In the genomic region with DNA sequence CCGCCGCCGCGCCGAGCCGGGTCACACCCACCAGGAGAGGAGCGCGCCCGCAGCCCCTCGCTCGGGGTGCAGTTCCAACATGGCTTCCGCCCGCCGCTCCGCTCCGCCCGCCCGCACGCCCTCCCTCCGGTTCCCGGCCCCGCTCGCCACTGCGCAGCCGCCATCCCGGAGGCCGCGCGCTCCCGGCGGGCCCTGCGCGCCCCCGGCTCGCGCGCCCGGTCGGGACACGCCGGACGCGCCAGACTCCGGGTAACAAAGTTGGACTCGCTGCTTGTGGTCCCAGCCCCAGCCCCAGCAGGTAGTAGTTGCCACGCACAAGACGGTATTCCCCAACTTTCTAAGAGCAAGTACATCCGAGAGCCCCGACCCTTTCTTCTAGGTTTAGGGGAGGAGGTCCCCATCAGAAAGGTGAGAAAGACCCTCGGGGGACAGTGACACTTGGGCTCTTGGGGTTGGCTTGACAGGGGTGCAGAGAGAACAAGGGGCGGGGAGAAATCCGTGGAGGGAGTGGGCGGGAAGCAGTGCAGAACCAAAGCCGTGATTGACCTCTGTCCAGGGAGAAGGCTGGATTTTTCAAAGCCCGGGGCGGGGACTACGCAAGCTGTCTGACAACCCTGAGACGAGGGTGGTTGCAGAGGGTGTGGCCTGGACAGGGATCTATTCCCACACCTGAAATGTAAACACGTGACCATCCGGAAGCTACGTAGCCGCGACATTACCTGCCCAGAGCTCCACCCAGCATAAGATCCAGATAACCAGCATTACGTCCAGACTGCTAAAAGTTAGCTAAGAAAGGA, we compare ENCODE assay signal across 8 mouse cellular contexts. TPM values are rescaled to one million over a fixed set of nuclear protein-coding genes. Genes with fewer than 3 reads are reported as not detected.
DNase-seq lines count a peak whose midpoint lies in the region; ATAC-seq lines count a peak whose summit lies in the region.

TSS of gene Map4k3 (minus strand) at position 424 of the 797 bp plus-strand sequence.

- peak within 1 kb of the TSS; percentile 98 for H3K27ac ChIP-seq in brown adipose tissue, adult 24 weeks (replicated peaks; ENCODE audit: low read depth, low read length)
- H3K27ac ChIP-seq in forebrain, embryonic 14.5 days (ENCODE audit: low read depth, low read length): peak within 1 kb of the TSS; percentile 93
- H3K27ac ChIP-seq in neural tube, embryonic 15.5 days (replicated peaks): peak within 1 kb of the TSS; percentile 86

- intact Hi-C loops in heart, postnatal 10 days (cut with DNase I): loop anchor here (2.0 to 5.0 kb wide), 4 partner anchors 25 to 254 kb away; no protein-coding TSS in a partner anchor

- under 1% methylated on average over 55 of the region's 64 CpGs for WGBS in forebrain, embryonic 14.5 days
- whole genome bisulfite sequencing in large intestine, adult 2 months: under 1% methylated on average over 64 of the region's 64 CpGs
- WGBS in neural tube, embryonic 15.5 days: under 1% methylated on average over 54 of the region's 64 CpGs

- peaks cover 16% of the 10 kb centered on the region for H3K4me1 ChIP-seq in brown adipose tissue, adult 24 weeks (ENCODE audit: control insufficient read depth, insufficient read depth, insufficient read length, low read length)
- peaks cover 12% of the 10 kb centered on the region for H3K4me1 ChIP-seq in forebrain, embryonic 14.5 days (ENCODE audit: control insufficient read depth, insufficient read depth, low read length)
- H3K4me1 ChIP-seq in neural tube, embryonic 15.5 days: peaks cover 27% of the 10 kb centered on the region

- peak within 1 kb of the TSS; percentile 97 for H3K4me3 ChIP-seq in brown adipose tissue, adult 24 weeks (ENCODE audit: insufficient read depth, low read depth, low read length)
- peak within 1 kb of the TSS; percentile 64 for H3K4me3 ChIP-seq in forebrain, embryonic 14.5 days (ENCODE audit: low read depth, low read length)
- H3K4me3 ChIP-seq in neural tube, embryonic 15.5 days (replicated peaks): peak within 1 kb of the TSS; percentile 86

- H3K36me3 ChIP-seq in forebrain, embryonic 14.5 days (ENCODE audit: control insufficient read depth, insufficient read depth, low read length): no peaks in the 10 kb centered on the region
- H3K36me3 ChIP-seq in neural tube, embryonic 15.5 days: no peaks in the 10 kb centered on the region

- no peaks in the 10 kb centered on the region for H3K9me3 ChIP-seq in forebrain, embryonic 14.5 days (replicated peaks; ENCODE audit: control insufficient read depth, low read length)
- H3K9me3 ChIP-seq in neural tube, embryonic 15.5 days (replicated peaks): no peaks in the 10 kb centered on the region

- DNase-seq in forebrain, embryonic 14.5 days (ENCODE audit: low spot score): peak; percentile 86
- DNase-seq in heart, postnatal 10 days: peak; percentile 88 to 92
- DNase-seq in large intestine, adult 2 months (ENCODE audit: low read depth, low spot score): peak; percentile 97
- peak; percentile 94 to 97 for DNase-seq in lung, adult 18-20 months
- DNase-seq in testis, postnatal 14 days (ENCODE audit: low spot score): peak; percentile 86

- H3K4me2 ChIP-seq in forebrain, embryonic 14.5 days (ENCODE audit: low read length): peak within 1 kb of the TSS; percentile 76
- H3K4me2 ChIP-seq in neural tube, embryonic 15.5 days: peak within 1 kb of the TSS; percentile 83

- ATAC-seq in CD4-positive, CD25-positive, alpha-beta regulatory T cell, adult 4 months: peak; percentile 79
- ATAC-seq in forebrain, embryonic 14.5 days: peak; percentile 96
- ATAC-seq in neural tube, embryonic 15.5 days (ENCODE audit: low FRiP score): peak; percentile 96

- H3K27me3 ChIP-seq in forebrain, embryonic 14.5 days (replicated peaks; ENCODE audit: control insufficient read depth, insufficient read depth, low read length): no peaks in the 10 kb centered on the region
- H3K27me3 ChIP-seq in neural tube, embryonic 15.5 days (replicated peaks): no peaks in the 10 kb centered on the region

- peak within 1 kb of the TSS; percentile 98 for H3K9ac ChIP-seq in forebrain, embryonic 14.5 days (ENCODE audit: low read length)
- H3K9ac ChIP-seq in neural tube, embryonic 15.5 days (replicated peaks): peak within 1 kb of the TSS; percentile 90

RNA-seq across cellular contexts. Expression of gene Map4k3, which starts in this region (rescaled TPM):
- polyA plus RNA-seq in CD4-positive, CD25-positive, alpha-beta regulatory T cell, adult 4 months (2017; shearing (Covaris generic)): 1 to 10 TPM; 3.3 to 6.3 TPM
- 16.6 and 16.9 TPM in 2 replicates for polyA plus RNA-seq in brown adipose tissue, adult 24 weeks (2012; ENCODE audit: insufficient read depth, insufficient read length, missing spikeins)
- polyA plus RNA-seq in forebrain, embryonic 14.5 days (2014; fragmentation: Nextera tagmentation; extraction: Ambion mirVana): 29.0 and 30.7 TPM in 2 replicates
- 10 to 100 TPM; 43.1 to 46.3 TPM for total RNA-seq in heart, postnatal 10 days (2021)
- 10.6 and 12.6 TPM in 2 replicates for polyA plus RNA-seq in large intestine, adult 2 months (2012; rRNA removed)
- polyA plus RNA-seq in neural tube, embryonic 15.5 days (2015; fragmentation: Nextera tagmentation; extraction: Ambion mirVana): 22.0 and 22.3 TPM in 2 replicates

Comparison
In these comparisons a context has a peak if more than half of its experiments do, and no peak if none do; other contexts are left out.
1. Peak in every context shown above with its lines: DNase-seq, ATAC-seq, H3K4me3 ChIP-seq and H3K27ac ChIP-seq.